Mouse (Mus musculus): ENCODE measurements at regions not wholly inside any gene's neighbourhood (a gene's known extent, or its start where the extent isn't known, plus 50 kb on each side); places are given as distances from the start of the nearest gene placed in this dataset.

- TF ChIP-seq POLR2A (IDR thresholded peaks at IDR 0.05; ENCODE audit: low read depth, low read length), result no peak
- no peak for TF ChIP-seq CTCF (IDR thresholded peaks at IDR 0.05; ENCODE audit: borderline replicate concordance, insufficient read depth, low read length)
Observed at GRCm38 (mm10) chr12:29226001-29226400, 302.2 kb upstream of the Myt1l start.

Measured in embryonic fibroblast, embryonic 13.5 days (primary cell).